Comparison of ENCODE assay signal across 18 mouse cellular contexts in the genomic region with DNA sequence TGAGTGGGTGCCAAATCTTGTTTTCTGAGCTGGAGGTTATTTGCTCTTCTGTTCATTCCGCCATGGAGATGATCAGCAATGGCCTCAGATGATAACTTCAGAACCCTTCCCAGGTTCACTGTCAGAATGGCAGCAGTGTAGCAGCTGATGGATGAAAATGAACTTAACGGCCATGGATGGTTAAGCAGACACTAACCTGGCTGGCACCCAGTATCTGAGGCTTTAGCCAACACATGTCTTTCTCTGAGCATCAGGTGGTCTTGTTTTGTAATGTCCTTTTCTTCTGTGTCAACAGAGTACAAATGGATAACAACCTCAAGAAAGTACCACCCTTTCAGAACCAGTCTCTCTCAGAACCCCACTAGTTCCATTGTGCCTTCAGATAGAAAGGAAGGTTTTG.
"Had no signal": no experiment of that assay in that cellular context is flagged by ENCODE, and none has a peak within 500 bp of the region (broad histone marks: within the 10 kb centered on the region; RNA-seq: fewer than 3 reads in every experiment).

No protein-coding gene starts in this region.

- H3K36me3 ChIP-seq: midbrain, embryonic 10.5 days; midbrain, embryonic 12.5 days; midbrain, embryonic 15.5 days; neural tube, embryonic 13.5 days; neural tube, embryonic 15.5 days had no signal

- H3K9me3 ChIP-seq: midbrain, embryonic 10.5 days; midbrain, embryonic 12.5 days; midbrain, embryonic 15.5 days; neural tube, embryonic 13.5 days; neural tube, embryonic 15.5 days had no signal

- H3K9ac ChIP-seq: lung, embryonic 14.5 days; midbrain, embryonic 12.5 days; midbrain, embryonic 15.5 days; neural tube, embryonic 13.5 days; neural tube, embryonic 15.5 days had no signal

- H3K27me3 ChIP-seq: midbrain, embryonic 12.5 days; midbrain, embryonic 15.5 days; neural tube, embryonic 13.5 days; neural tube, embryonic 15.5 days had no signal

- H3K4me2 ChIP-seq: lung, embryonic 14.5 days; midbrain, embryonic 12.5 days; midbrain, embryonic 15.5 days; neural tube, embryonic 13.5 days; neural tube, embryonic 15.5 days had no signal

- H3K4me1 ChIP-seq: midbrain, embryonic 10.5 days; midbrain, embryonic 12.5 days; neural tube, embryonic 13.5 days; neural tube, embryonic 15.5 days had no signal

- DNase-seq: lung, adult 18-20 months; lung, embryonic 14.5 days; lung, postnatal 10 days; lung, postnatal 4 days; retina, postnatal 1 day; right cerebral cortex, adult 18-20 months; right cerebral cortex, postnatal 25 days; right cerebral cortex, postnatal 4 days; spleen, adult 18-20 months; thymus, adult 18-20 months; thymus, postnatal 14 days; thymus, postnatal 36 days had no signal

- ATAC-seq: midbrain, embryonic 15.5 days had no signal

- H3K27ac ChIP-seq: midbrain, embryonic 10.5 days; midbrain, embryonic 12.5 days; midbrain, embryonic 15.5 days; neural tube, embryonic 13.5 days; neural tube, embryonic 15.5 days had no signal

- H3K4me3 ChIP-seq: midbrain, embryonic 10.5 days; midbrain, embryonic 12.5 days; midbrain, embryonic 15.5 days; myocyte; neural tube, embryonic 13.5 days; neural tube, embryonic 15.5 days had no signal
